Mouse (Mus musculus): Measurements from ENCODE around the gene Prkn.

DNA sequence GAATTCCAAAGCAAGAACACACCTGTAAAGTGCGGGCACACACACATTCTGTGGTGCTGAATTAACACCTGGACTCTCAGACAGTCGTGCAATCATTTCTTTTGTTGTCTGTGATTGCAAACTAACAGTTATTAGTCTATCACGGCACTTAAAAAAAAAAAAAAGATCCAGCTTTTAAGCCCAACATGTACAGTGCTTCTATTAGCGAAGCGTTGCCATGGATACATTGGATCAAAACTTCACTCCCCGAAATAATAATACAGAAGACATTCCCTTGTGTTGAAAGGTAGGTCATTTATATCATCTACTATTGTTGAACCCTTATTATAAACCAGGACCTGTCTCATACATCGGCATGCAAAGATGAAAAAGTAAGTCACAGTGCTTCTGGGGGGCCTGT is 1060.1 kb downstream of the Prkn start:
- TF ChIP-seq CTCF (IDR thresholded peaks at IDR 0.05; ENCODE audit: low read depth, low read length) (no peak), GATA1 (IDR thresholded peaks at IDR 0.05; ENCODE audit: borderline replicate concordance, low read length) (no peak), POLR2AphosphoS5 (IDR thresholded peaks at IDR 0.05; ENCODE audit: insufficient replicate concordance, low read depth, low read length) (no peak), TAL1 (conservative IDR thresholded peaks at IDR 0.05; ENCODE audit: low read depth, low read length) (no peak)

Measured in G1E (cell line).